Mouse (Mus musculus) spleen, adult 2 months (tissue): ENCODE data around the gene Fam178b.

Source experiments
- CTCF ChIP-seq: fragments of 200-500 bp; IDR thresholded peaks from 2 replicates; pipeline ENCODE4 v1.5.1; 2011; ENCODE audit warnings: mild to moderate bottlenecking, inconsistent platforms; ENCODE audit not compliant: insufficient read depth, insufficient read length, insufficient replicate concordance; ENCODE audit errors: extremely low read depth
- POLR2A ChIP-seq: fragments of 200-500 bp; IDR thresholded peaks from 2 replicates; pipeline ENCODE4 v1.6.1; 2011; ENCODE audit warnings: low read depth, low read length, inconsistent platforms

- TF ChIP-seq CTCF (no peak), POLR2A (no peak)
Measured at GRCm38 (mm10) chr1:36540807-36541206, 142.2 kb downstream of the Fam178b start.
